Mouse (Mus musculus) C2C12 (cell line): ENCODE data around the gene Hba-a2.

ENCODE experiments used
- CTCF ChIP-seq: IDR thresholded peaks from one replicate; pipeline ENCODE4 v1.5.1; 2011; ENCODE audit not compliant: control insufficient read depth, insufficient read depth, insufficient read length
- FOSL1 ChIP-seq: IDR thresholded peaks from one replicate; pipeline ENCODE4 v1.8.0; 2011; ENCODE audit warnings: mild to moderate bottlenecking, low read length; ENCODE audit not compliant: poor library complexity, insufficient read depth, severe bottlenecking
- MAX ChIP-seq: IDR thresholded peaks from one replicate; pipeline ENCODE4 v1.6.1; 2011; ENCODE audit warnings: mild to moderate bottlenecking, control low read depth
- MYOG ChIP-seq: IDR thresholded peaks from one replicate; pipeline ENCODE4 v1.6.1; 2011; ENCODE audit not compliant: control insufficient read depth, insufficient read length; ENCODE audit errors: extremely low read depth
- USF1 ChIP-seq: IDR thresholded peaks from one replicate; pipeline ENCODE4 v1.6.1; 2011; ENCODE audit warnings: low read depth, mild to moderate bottlenecking, control low read depth, moderate library complexity

- TF ChIP-seq CTCF = no peak
- no peak for TF ChIP-seq MYOG
- TF ChIP-seq FOSL1 = no peak
- TF ChIP-seq MAX = no peak
- no peak for TF ChIP-seq USF1
These were observed 19.9 kb upstream of the Hba-a2 start, which contains the start of gene Hba-x for GRCm38 (mm10) chr11:32276347-32276746.
